Mouse (Mus musculus) heart, postnatal 10 days (tissue): ENCODE data around the gene Scn4a. TPM values are rescaled to one million over a fixed set of nuclear protein-coding genes. Genes with fewer than 3 reads are reported as not detected.
"Not testable (repeated sequence)": the region's sequence is repeated elsewhere in the genome, so short reads cannot be mapped to it uniquely, and the experiment has no call there.

Experiments used
- DNase-seq, 2 experiments: peaks; one replicate each; pipeline ENCODE4 v3.0.0; 2021
- intact Hi-C: fragments of 180-260 bp; cut with DNase I; formaldehyde crosslinking; loops from one replicate; pipeline ENCODE4 v1.15.1; 2025
- total RNA-seq, 2 experiments: library from RNA; stranded (reverse); gene quantifications; 2 replicates each; pipeline ENCODE4 v1.2.3; 2021

Gene Scn4a
- total RNA-seq: 1 to 10 TPM; 3.2 to 3.6 TPM

DNA sequence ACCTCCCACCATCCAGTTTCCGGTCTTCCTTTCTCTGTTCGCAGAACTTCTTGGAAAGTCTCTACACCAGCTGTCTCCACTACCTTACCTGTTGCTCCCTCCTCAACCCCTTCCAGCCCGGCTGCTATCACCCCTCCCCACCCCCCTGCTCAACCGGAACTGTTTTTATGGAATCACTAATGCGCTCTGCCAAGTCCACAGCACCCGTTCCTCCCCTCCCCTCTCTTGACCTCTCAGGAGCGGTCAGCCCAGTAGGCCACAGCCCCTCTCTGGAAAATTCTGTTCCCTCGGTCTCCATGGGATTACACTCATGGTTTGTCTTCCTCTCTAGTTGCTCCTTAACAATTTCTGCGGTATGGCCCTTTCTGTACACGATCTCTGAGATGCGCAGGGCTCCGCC lies at the start of gene Scn4a:
Gene Scn4a (minus strand): TSS at position 101 of the 400 bp plus-strand sequence.
- no peak for DNase-seq
- intact Hi-C loops: no loop called here

DNA sequence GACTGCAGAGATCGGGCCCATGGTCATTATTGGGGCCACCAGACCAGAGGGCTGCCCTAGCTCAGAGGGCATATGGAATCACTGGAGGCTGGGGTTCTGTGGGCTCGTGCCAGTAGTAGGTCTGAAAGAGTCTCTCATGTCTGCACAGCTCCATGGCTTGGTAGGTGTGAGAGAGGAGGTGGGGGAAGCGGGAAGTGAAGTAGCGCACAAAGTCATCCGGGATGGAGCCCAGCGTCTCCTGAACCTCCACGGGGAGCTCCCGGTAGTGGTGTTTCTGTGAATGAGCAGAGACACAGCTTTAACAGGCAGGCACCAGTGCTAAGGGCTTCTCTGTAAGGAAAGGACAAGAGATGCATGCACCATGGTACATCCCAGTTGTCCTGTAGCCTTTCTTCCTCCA lies 45.4 kb upstream of the Scn4a start:
- intact Hi-C loops: no loop called here
- no peak for DNase-seq

DNA sequence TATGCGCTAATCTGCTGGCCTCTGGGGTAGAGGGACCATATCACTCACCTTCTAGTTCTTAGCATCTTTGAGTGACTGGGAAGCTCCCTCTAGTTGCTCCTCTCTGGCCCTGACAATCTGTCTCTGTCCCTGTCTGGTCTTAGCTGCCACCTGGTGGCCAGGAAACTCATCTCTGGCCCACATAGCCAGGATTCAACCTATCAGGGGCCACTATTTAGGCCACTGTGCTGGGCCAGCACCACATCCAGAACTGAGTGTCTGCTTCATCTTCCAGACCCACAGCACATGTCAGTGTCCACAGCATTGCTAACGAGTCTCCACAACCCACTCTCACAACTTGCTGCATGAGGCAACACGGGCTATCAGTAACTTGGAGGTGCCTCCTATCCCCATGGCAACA lies 44.6 kb upstream of the Scn4a start:
- intact Hi-C loops: no loop called here
- no peak for DNase-seq

DNA sequence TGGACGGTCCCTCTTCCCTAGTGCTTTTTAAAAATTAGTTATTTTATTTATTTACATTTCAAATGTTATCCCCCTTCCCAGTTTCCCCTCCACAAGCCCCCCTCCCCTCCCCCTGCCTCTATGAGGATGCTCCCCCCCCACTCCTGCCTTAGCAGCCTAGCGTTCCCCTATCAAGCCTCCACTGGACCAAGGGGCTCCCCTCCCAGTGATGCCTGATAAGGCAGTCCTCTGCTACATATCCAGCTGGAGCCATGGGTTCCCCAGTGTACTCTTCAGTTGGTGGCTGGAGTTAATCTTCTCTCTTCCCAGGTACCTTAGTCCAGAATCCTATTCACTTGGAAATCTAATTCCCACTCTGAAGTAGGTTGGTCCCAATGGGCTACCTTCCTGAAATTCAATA lies 41.0 kb upstream of the Scn4a start:
- DNase-seq, intact Hi-C loops: not testable (repeated sequence)

DNA sequence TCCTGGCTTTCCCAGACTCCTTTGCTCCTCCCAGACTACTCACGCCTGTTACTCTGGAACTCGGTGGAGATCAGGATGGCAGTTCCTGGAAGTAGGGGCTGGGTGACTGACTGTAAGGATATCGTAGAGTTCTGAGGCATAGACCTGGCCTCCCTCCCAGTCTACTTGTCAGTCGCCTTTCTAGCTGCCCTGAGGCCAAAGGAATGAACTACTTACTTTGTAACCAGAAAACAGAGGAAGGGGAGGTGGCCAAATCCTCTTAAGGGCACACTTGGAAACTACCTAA lies 40.2 kb upstream of the Scn4a start:
- intact Hi-C loops: no loop called here

DNA sequence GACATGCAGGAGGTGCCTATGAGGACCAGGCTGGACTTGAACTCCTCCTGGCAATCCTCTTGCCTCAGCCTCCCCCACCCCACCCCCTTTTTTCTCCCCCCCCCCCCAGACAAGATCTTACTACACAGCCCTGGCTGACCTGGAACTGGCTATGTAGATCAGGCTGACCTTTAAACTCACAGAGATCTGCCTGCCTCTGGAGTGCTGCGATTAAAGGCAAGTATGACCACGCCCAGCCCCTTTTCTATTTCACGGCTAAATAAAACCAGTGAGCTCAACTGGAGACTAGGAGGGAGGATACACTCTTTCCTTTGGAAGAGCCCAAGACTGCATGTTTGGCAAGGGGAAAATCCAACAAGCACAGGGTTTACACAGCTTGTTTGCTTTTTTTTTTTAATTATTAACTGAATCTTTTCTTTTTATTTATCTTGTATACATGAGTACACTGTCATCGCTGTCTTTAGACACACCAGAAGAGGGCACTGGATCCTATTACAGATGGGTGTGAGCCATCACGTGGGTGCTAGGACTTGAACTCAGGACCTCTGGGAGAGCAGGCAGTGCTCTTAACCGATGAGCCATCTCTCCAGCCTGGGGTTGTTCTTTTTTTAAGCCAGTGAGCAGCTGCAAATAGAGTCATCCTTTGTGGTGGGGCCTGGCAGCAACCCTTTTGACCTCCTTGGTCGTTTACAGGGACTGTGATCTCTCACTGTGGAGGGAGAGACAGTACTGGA lies 39.7 kb upstream of the Scn4a start:
- DNase-seq: no peak
- intact Hi-C loops: loop anchor here (1.0 kb wide), 2 partner anchors 63 to 90 kb away; no protein-coding TSS in a partner anchor

More for the DNA sequence above, 40.2 kb upstream of the Scn4a start:
- DNase-seq: no peak

DNA sequence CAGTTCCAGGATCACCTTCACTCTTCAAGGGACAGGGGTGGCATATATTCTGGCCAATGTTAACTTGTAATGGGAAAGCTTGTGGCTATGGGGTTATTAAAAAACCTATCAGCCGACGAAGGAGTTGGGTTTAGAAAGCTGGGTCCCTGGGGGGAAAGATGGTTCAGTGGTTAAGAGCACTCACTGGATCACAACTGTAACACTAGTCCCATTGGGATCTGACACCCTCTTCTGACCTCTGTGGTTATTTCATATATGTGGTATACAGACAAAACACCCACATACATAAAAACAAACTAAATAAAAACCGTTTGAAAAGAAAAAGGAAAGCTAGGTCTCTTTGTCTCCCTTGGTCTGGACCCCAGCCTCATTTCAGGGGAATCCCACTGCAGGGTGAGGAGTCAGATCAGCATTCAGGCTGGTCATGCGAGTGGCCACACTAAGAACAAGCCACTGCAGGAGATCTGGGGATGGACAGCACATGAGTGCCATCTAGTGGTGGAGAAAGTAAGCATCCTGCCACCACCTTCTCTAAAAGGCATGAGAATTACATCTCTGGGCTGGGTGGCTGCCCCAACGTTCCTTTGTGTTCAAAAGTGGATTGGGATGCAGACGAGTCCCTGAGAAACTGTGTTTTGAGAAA lies 38.6 kb upstream of the Scn4a start:
- intact Hi-C loops: loop anchor here (1.0 kb wide), 2 partner anchors 62 to 89 kb away; no protein-coding TSS in a partner anchor
- DNase-seq: peak; percentile 85

DNA sequence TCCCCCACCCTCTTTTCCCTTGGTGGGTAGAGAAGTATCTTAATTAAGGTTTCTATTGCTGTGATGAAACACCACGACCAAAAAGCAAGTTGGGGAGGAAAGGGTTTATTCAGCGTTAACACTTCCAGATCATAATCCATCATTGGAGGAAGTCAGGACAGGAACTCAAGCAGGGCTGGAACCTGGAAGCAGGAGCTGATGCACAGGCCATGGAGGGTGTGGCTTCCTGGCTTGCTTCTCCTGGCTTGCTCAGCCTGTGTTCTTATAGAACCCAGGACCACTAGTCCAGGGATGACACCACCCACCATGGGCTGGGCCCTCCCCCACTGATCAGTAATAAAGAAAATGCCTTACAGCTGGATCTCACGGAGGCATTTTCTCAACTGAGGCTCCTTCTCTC lies 37.7 kb upstream of the Scn4a start:
- intact Hi-C loops: no loop called here
- no peak for DNase-seq

DNA sequence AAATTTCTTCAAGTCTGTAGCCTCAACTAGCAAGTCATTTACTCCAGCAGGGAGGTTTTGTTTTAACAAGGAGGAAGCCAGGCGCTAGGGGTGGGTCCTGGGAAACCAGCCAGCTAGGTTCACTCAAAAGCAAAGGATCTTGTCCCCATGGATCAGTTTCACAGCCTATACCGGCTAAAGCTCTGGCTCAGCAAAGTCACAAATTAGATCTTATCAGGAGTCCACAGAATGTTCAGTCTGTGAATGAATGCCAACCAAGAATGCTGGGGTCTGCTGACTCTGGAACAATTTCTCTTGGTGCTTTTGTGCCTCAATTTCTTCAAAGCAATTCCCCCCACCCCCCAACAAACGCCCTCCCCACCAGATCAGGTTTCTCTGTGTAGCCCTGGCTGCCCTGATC lies 36.5 kb upstream of the Scn4a start:
- no peak for DNase-seq
- intact Hi-C loops: no loop called here

DNA sequence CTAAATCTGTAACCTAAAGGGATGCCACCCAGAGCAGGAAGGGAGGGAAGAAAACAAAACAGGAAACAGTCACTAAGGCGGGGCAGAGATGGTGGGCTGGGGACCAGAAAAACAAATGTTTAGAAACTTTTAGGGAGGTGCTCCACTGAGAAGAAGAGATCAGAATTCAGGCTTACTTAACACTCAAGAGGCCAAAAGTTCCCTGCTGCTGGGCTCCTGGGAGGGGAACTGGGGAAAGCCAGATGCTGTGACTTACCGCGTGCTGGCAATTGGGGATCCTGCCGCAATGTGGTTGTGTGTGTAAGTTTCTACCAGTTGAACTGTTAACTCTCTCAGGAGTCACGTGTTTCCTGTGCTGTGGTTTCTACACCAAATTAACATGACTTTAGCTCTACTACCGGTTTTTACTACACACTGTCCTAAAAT lies 34.7 kb upstream of the Scn4a start, which contains the start of gene Icam2:
Gene Icam2 (minus strand): TSS at position 285 of the 426 bp plus-strand sequence.
- DNase-seq: no peak
- intact Hi-C loops: no loop called here

DNA sequence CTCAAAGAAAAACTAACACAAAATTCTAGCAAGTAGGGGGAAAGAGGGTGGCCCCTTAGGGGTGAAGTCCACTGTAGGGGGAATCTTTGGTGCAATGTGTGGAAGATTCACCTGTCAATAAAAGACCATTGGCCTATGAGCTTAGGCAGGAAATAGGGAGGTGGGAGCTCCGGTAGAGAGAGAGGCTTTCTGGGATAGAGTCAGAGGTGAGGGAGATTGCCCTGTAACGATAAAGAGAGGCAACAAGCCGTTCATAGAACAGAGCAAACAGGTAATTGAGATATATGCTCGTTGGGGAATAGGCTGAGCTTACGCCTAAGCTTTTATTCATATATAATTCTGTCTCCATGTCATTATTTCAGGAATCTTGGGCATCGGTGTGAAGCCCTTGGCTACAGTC lies 33.9 kb upstream of the Scn4a start:
- no peak for DNase-seq
- intact Hi-C loops: no loop called here

DNA sequence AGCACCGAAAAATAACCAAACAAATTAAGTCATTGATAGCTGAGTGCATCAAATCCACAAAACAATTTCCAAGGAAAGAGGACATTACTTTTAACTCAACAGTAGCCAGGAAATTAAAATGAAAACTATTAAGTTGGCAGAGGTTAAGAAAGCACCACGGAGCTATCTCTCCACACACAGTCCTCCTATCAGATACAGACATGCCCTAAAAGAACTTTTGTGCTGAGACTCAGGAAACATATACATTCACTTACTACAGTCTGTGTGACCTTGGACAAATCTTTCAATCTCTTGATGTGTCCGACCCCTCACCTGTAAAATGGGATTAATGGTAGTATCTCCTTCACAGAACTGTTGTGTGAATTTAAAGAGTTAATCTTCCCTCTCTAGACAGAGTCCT lies 33.3 kb upstream of the Scn4a start:
- DNase-seq: no peak
- intact Hi-C loops: no loop called here

DNA sequence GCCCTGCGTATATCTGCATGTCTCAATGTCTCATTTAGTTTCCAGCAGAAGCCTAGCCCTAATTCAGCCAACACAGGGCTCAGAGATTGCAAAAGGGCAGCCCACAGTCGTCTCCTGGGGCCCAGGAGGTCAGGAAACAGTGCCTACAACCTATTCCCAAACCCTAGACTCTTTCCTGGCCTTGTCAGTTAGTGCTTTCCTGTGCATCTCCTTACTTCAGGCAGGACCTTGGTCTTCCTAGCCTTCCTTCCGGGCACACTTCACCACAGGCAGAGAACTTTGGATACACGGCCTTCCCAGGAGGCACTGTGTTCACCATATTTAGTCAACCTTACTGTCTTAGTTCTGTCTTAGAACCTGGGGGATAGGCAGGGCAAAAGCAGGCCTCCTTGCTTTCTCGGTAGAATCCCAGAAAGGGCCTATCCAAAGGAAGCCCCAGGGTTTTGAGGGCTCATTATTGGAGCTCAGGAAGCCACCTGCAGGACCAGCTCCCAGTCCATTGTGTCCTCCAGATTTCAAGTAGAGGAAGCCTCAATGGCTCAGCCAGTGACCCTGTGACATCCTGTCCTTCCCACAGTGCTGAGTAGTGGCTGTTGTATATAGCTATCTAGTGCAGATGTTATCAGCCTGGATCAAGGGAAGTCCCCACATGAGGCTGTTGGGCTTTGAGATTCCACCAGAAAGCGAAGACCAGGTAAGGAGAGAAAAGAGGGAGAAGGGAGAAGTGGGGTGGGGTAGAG lies 30.1 kb upstream of the Scn4a start:
- no peak for DNase-seq
- intact Hi-C loops: no loop called here

DNA sequence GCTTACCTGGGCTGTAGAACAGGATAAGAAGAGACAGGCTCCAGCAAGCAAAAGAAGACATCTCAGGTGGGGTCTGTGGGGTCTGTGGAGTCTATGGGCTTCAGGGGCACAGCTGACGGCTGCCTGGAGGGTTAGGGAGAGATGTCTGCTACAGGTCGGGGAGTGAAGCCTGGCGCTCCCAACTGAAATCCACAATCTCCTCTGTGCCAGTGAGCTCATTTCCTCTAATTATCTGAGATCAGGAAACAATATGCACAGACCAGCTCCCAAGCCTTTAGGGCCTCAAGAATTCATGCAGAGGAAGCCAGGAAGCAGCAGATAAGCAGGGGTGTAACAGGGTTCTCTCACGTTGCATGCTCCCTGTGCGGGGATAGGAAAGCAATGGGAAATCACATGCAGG lies 29.3 kb upstream of the Scn4a start:
- DNase-seq: peak; percentile 54 to 69
- intact Hi-C loops: no loop called here

DNA sequence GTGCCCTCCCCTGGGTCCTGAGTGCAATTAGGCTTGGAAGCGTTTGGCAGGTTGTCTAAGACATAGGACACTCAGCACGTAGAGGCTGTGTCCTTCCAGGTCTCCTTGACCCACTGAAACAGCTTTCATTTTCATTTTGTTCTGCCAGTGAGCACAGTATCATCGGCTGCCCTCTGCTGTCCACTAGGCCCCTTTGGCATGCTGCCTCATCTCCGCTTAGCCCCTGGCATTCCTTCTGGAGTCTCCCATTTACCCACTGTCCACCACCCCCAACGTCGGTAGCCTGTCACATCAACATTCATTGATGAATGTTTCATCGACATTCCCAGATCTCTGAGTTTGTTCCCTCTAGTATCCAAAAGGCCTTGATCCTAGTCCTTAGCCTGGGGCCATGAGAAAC lies 28.8 kb upstream of the Scn4a start:
- intact Hi-C loops: no loop called here
- DNase-seq: peak in 1 of 2 experiments; percentile 57

DNA sequence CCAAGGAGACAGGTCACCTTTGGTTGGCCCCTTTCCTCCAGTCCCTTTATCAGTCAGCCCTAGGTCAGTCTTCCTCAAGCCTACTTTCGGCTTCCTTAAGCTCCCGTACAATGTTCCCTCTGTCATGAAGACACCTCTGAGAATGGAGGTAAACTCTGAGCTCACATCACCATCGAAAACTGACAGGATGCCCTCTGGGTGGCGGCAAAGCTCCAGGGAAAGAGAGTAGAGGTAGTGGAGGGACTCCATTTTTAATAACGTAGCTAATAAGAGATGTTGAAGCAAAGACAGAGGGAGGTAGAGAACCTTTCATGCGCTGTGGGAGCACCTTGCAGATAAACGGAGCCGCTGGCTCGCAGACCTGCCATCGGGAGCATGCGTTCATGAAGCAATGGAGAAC lies 27.9 kb upstream of the Scn4a start:
- no peak for DNase-seq
- intact Hi-C loops: no loop called here

DNA sequence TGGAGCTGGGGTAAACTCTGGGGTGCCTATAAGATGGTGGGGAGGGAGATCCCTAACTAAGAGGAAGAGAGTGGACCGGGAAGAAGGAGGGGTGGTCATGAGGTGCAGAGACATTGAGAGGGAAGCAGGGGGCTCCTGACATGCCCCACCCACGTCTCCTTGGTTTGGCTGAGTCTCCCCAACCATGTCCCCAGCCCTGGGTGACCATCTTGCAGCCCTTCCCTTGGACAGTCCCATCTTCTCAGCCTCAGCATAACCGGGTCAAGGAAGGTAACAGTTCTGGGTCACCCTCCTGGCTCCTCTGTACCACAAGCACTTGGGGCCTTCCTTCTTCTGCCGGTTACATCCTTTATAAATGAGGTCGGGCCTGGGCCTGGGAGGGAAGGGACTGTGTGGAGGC lies 21.9 kb upstream of the Scn4a start:
- intact Hi-C loops: no loop called here
- DNase-seq: no peak

DNA sequence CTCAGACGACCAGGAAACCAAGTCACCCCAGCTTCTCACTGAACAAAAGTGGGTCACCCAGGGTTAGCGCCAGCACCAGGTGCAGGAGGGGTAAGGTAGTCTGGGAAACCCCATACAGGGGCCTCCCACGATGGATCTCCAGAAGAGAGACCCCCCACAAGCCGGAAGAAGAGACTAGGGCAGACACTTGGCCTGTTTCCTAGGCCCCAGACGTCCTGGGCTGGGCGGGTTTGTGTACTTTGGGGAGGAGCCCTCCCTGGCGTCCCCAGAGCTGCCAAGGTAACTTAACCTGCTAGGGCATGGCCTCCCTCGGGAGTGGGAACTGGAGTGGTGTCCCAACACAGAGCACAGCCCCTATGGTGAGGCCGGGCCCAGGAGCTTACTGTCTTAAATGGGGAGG lies 21.5 kb upstream of the Scn4a start:
- intact Hi-C loops: no loop called here
- DNase-seq: no peak

DNA sequence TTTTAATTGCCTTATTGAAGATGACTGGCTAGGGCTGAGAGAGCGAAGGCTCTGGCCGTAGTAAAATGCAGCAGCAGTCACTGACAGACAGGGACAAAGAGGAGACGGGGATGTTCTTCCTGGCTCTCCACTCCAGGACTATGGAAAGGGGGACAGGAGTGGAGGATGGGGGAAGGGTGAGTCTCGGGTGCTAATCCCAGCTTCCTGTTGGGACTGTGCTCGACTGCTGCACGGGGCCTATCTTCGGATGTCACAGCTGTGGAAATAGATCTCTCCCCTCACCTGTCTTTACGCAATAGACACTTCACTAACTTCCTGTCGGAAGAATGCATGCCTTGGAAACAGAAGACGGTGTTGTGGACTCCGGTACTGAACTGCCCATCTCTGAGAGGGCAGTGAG lies 20.9 kb upstream of the Scn4a start:
- intact Hi-C loops: no loop called here
- DNase-seq: no peak

DNA sequence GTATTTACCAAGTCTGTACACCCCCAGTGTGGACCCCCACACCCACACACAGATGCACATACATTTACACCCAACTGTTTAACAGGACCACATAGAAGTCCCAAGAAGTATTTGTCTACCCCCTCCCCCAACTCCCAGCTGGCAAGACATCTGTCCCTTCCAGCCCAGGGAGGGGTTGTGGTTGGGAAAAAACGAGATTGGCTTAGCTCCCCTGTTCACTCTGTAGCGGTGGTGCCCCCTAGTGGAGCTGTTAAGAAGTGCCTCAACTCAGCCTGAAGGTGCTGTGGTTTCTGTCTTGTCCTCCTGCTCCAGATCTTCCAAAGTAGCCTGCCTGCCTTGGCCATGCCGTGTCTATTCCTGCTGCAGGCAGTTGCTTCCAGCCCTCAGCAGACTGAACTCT lies 13.2 kb upstream of the Scn4a start:
- intact Hi-C loops: loop anchor here (1.0 kb wide), 1 partner anchor 64 kb away; no protein-coding TSS in a partner anchor

DNA sequence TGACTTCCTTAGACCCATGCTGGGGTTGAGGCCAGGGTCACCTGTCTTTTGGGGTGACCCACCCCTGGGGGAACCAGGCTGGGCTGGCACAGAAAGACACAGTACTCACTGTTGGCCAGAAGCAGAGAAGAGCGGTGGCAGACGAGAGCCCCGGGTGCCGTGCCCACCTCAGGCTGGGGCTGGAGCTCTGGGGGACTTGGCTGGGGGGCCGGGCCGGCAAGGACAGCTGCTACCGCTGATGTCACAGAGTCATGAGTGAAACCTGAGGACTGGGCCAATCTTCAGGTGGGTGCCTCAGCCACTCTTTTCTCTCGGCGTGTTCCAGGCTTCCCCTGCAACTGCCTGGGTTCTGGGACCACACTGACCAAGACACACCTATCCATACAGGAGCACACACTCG lies 12.3 kb upstream of the Scn4a start, which contains the start of gene Prr29:
Gene Prr29 (plus strand): TSS at position 107 of the 400 bp plus-strand sequence.
- intact Hi-C loops: loop anchor here (2.0 kb wide), 1 partner anchor 39 kb away; no protein-coding TSS in a partner anchor
- no peak for DNase-seq

More for the DNA sequence above, 13.2 kb upstream of the Scn4a start:
- peak; percentile 88 to 95 for DNase-seq
